Mouse (Mus musculus) heart, adult 2 months (tissue): ENCODE measurements at regions not wholly inside any gene's neighbourhood (a gene's known extent, or its start where the extent isn't known, plus 50 kb on each side); places are given as distances from the start of the nearest gene placed in this dataset.

ENCODE experiments used
- CTCF ChIP-seq: fragments of 200-600 bp; IDR thresholded peaks from 2 replicates; pipeline ENCODE4 v1.8.1; 2022; ENCODE audit warnings: antibody characterized with exemption, mild to moderate bottlenecking, moderate library complexity
- POLR2A ChIP-seq: fragments of 200-500 bp; IDR thresholded peaks from 2 replicates; pipeline ENCODE4 v1.6.1; 2011; ENCODE audit warnings: mild to moderate bottlenecking, low read depth, low read length, control low read depth; ENCODE audit not compliant: insufficient read depth

DNA sequence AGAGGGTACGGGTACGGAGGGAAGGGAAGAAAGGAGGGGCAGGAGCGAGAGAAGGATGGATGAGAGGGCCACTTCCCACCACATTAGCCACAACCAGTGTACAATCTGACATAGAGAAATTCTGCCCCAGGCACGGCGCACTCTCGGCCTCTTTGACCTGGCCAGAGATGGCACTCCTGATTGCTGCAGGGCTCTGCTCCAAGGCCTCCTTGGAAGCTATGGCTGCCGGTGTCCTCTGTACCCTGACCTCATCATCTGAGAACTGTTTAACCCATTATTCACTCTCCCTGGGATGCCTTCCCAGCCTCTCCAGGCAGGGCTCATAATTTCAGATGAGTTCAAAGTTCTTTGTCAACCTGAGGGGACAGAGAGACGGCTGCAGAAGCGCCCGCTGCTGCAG, 78.3 kb downstream of the 1700001O22Rik start:
- TF ChIP-seq CTCF, result no peak
- TF ChIP-seq POLR2A, result no peak
